Mouse (Mus musculus) ES-E14 (cell line): ENCODE data around the gene Obscn. TPM values are rescaled to one million over a fixed set of nuclear protein-coding genes. Genes with fewer than 3 reads are reported as not detected.
A peak's percentile ranks its signal among the peaks of the same experiment; 100 is the strongest.

Source experiments
- DNase-seq: peaks from one replicate; pipeline ENCODE4 v3.0.0-alpha.2; 2013; ENCODE audit warnings: low read depth, low spot score
- H3K27ac ChIP-seq: 2 replicates; pipeline ENCODE4 v1.5.1; 2012; ENCODE audit warnings: low read depth, mild to moderate bottlenecking, low read length, moderate library complexity, mixed read lengths; ENCODE audit not compliant: poor library complexity, insufficient read depth, severe bottlenecking
- H3K36me3 ChIP-seq: 2 replicates; pipeline ENCODE4 v1.6.1; 2012; ENCODE audit warnings: mild to moderate bottlenecking, low read length, moderate library complexity, mixed read lengths; ENCODE audit not compliant: control insufficient read depth, poor library complexity, insufficient read depth, severe bottlenecking
- H3K4me1 ChIP-seq, 2 experiments: fragments of 150-350 bp in 1 of 2; sonication (generic) in 1 of 2; 2 replicates each; pipeline ENCODE4 v1.6.1; 2012; ENCODE audit warnings: low read length in 2 of 2, mild to moderate bottlenecking in 1 of 2, mixed read lengths in 1 of 2; ENCODE audit not compliant: control insufficient read depth in 2 of 2, insufficient read depth in 2 of 2, poor library complexity in 1 of 2
- H3K4me3 ChIP-seq, 2 experiments: fragments of 150-350 bp in 1 of 2; sonication (generic) in 1 of 2; 2 replicates each; pipeline ENCODE4 v1.5.1; 2012; ENCODE audit warnings: low read length in 2 of 2, low read depth in 1 of 2, mild to moderate bottlenecking in 1 of 2, mixed read lengths in 1 of 2; ENCODE audit not compliant: insufficient read depth in 1 of 2, poor library complexity in 1 of 2, severe bottlenecking in 1 of 2
- H3K9ac ChIP-seq: 2 replicates; pipeline ENCODE4 v1.6.1; 2012; ENCODE audit warnings: low read depth, mild to moderate bottlenecking, low read length, mixed read lengths; ENCODE audit not compliant: poor library complexity, insufficient read depth, severe bottlenecking
- H3K9me3 ChIP-seq: fragments of 150-350 bp; sonication (generic); 2 replicates; pipeline ENCODE4 v1.6.1; 2012; ENCODE audit warnings: low read depth, mild to moderate bottlenecking, low read length; ENCODE audit not compliant: control insufficient read depth, insufficient read depth
- CHD2 ChIP-seq: IDR thresholded peaks from 2 replicates; pipeline ENCODE4 v1.6.1; 2014; ENCODE audit warnings: mild to moderate bottlenecking, low read depth, low read length, inconsistent platforms
- HCFC1 ChIP-seq: IDR thresholded peaks from 2 replicates; pipeline ENCODE4 v1.6.1; 2012; ENCODE audit warnings: low read length, inconsistent platforms, borderline replicate concordance; ENCODE audit not compliant: insufficient read depth
- MAFK ChIP-seq: IDR thresholded peaks from 2 replicates; pipeline ENCODE4 v1.6.1; 2014; ENCODE audit warnings: mild to moderate bottlenecking, low read depth, low read length, inconsistent platforms; ENCODE audit not compliant: insufficient read depth
- ZC3H11A ChIP-seq: IDR thresholded peaks from 2 replicates; pipeline ENCODE4 v1.6.1; 2012; ENCODE audit warnings: low read depth, mild to moderate bottlenecking, inconsistent platforms, low read length, borderline replicate concordance
- ZNF384 ChIP-seq: IDR thresholded peaks from 2 replicates; pipeline ENCODE4 v1.6.1; 2012; ENCODE audit warnings: low read depth, low read length, inconsistent platforms
- in situ Hi-C, 2 experiments: fragments of 600-800 bp; cut with MboI; formaldehyde crosslinking; loops; one replicate each; pipeline ENCODE4 v1.15.1; 2025; ENCODE audit warnings: low sequenced_read_pairs in 2 of 2, inconsistent platforms in 1 of 2; ENCODE audit not compliant: unreplicated experiment in 2 of 2
- total RNA-seq: library from RNA; depleted of rRNA; stranded (reverse); fragments of 300-350 nt; gene quantifications from 2 replicates; pipeline ENCODE4 v1.2.3, GENCODE M21; 2012

Gene Obscn
- total RNA-seq, 1 experiment: 0.36 TPM

- H3K36me3 ChIP-seq: no peaks in the 10 kb centered on the region
- TF ChIP-seq CHD2 (no peak), HCFC1 (no peak), ZC3H11A (no peak), ZNF384 (no peak), MAFK (no peak)
- no peak overlapping the region for H3K9ac ChIP-seq
- in situ Hi-C loops: no loop called here
- H3K9me3 ChIP-seq: no peaks in the 10 kb centered on the region
- no peak overlapping the region for H3K4me3 ChIP-seq
- DNase-seq: peak; percentile 28
- no peak overlapping the region for H3K27ac ChIP-seq
- no peaks in the 10 kb centered on the region for H3K4me1 ChIP-seq
Measured at GRCm38 (mm10) chr11:59151729-59152128, 15.5 kb upstream of the Obscn start.

GRCm38 (mm10) chr11:59149302-59149701 is 13.1 kb upstream of the Obscn start:
- DNase-seq: no peak
- Histone ChIP-seq H3K9ac (no peak overlapping the region), H3K27ac (no peak overlapping the region), H3K9me3 (no peaks in the 10 kb centered on the region), H3K4me1 (no peaks in the 10 kb centered on the region), H3K36me3 (no peaks in the 10 kb centered on the region), H3K4me3 (no peak overlapping the region)
- TF ChIP-seq MAFK (no peak), ZNF384 (no peak), HCFC1 (no peak), CHD2 (no peak), ZC3H11A (no peak)
- in situ Hi-C loops: no loop called here

- DNase-seq: no peak
- Histone ChIP-seq H3K9me3 (no peaks in the 10 kb centered on the region), H3K36me3 (no peaks in the 10 kb centered on the region), H3K4me3 (no peak overlapping the region), H3K27ac (no peak overlapping the region), H3K4me1 (peaks cover 0 to 2% of the 10 kb centered on the region in 2 experiments; a peak in 1 of 4 replicates), H3K9ac (no peak overlapping the region)
- in situ Hi-C loops: no loop called here
- TF ChIP-seq HCFC1 (no peak), MAFK (no peak), ZC3H11A (no peak), CHD2 (no peak), ZNF384 (no peak)
Measured at GRCm38 (mm10) chr11:59142962-59143361, 6.8 kb upstream of the Obscn start.

- TF ChIP-seq HCFC1: no peak
- TF ChIP-seq CHD2: no peak
- TF ChIP-seq ZNF384: no peak
- no peak for TF ChIP-seq MAFK
- in situ Hi-C loops: no loop called here
- Histone ChIP-seq H3K4me1 (peaks cover 0 to 2% of the 10 kb centered on the region in 2 experiments; a peak in 1 of 4 replicates), H3K9me3 (no peaks in the 10 kb centered on the region), H3K4me3 (no peak overlapping the region), H3K27ac (no peak overlapping the region), H3K36me3 (no peaks in the 10 kb centered on the region), H3K9ac (no peak overlapping the region)
- DNase-seq: peak; percentile 51
Measured at GRCm38 (mm10) chr11:59141772-59142370, 5.7 kb upstream of the Obscn start.

GRCm38 (mm10) chr11:59138537-59139486 is 2.6 kb upstream of the Obscn start:
- Histone ChIP-seq H3K36me3 (no peaks in the 10 kb centered on the region), H3K27ac (no peak overlapping the region), H3K4me3 (no peak overlapping the region), H3K9ac (no peak overlapping the region), H3K4me1 (peaks cover 0 to 7% of the 10 kb centered on the region in 2 experiments; a peak in 1 of 4 replicates), H3K9me3 (no peaks in the 10 kb centered on the region)
- no peak for DNase-seq
- in situ Hi-C loops: no loop called here
- TF ChIP-seq ZC3H11A: no peak
- TF ChIP-seq MAFK: no peak
- TF ChIP-seq HCFC1: no peak
- TF ChIP-seq ZNF384: no peak
- no peak for TF ChIP-seq CHD2
